Mouse (Mus musculus) layer of hippocampus, postnatal 10 days (tissue): ENCODE measurements at regions not wholly inside any gene's neighbourhood (a gene's known extent, or its start where the extent isn't known, plus 50 kb on each side); places are given as distances from the start of the nearest gene placed in this dataset.
"Not testable (repeated sequence)": the region's sequence is repeated elsewhere in the genome, so short reads cannot be mapped to it uniquely, and the experiment has no call there.

Source experiments
- DNase-seq, 2 experiments: peaks; one replicate each; pipeline ENCODE4 v3.0.0; 2021; ENCODE audit warnings: low spot score in 2 of 2

- peak in 1 of 2 experiments; percentile 12 for DNase-seq
Measured at GRCm38 (mm10) chr13:83743381-83743780, 239.5 kb downstream of the Mef2c start.

- DNase-seq, result peak in 1 of 2 experiments; percentile 11
Measured at GRCm38 (mm10) chr13:83744110-83744752, 240.4 kb downstream of the Mef2c start.

GRCm38 (mm10) chr13:83744981-83745555 lies 241.2 kb downstream of the Mef2c start:
- DNase-seq, result peak; percentile 90 to 94

- peak in 1 of 2 experiments; percentile 31 for DNase-seq
Measured at GRCm38 (mm10) chr13:83745961-83746360, 242.1 kb downstream of the Mef2c start.

- no peak for DNase-seq
Measured at GRCm38 (mm10) chr13:83747671-83748070, 243.8 kb downstream of the Mef2c start.

- DNase-seq, result peak in 1 of 2 experiments; percentile 35
Measured at GRCm38 (mm10) chr13:83749376-83750150, 245.7 kb downstream of the Mef2c start.

GRCm38 (mm10) chr13:83750437-83750836 lies 246.6 kb downstream of the Mef2c start:
- DNase-seq, result no peak

GRCm38 (mm10) chr13:83760387-83761170 lies 256.7 kb downstream of the Mef2c start:
- no peak for DNase-seq

GRCm38 (mm10) chr13:83762484-83762883 lies 258.6 kb downstream of the Mef2c start:
- DNase-seq, result no peak

GRCm38 (mm10) chr13:83763288-83763687 lies 259.5 kb downstream of the Mef2c start:
- DNase-seq, result not testable (repeated sequence)

GRCm38 (mm10) chr13:83785643-83786042 lies 281.8 kb downstream of the Mef2c start:
- no peak for DNase-seq

- no peak for DNase-seq
Measured at GRCm38 (mm10) chr13:83809535-83809934, 305.7 kb downstream of the Mef2c start.

GRCm38 (mm10) chr13:83820291-83820690 lies 316.5 kb downstream of the Mef2c start:
- no peak for DNase-seq

- no peak for DNase-seq
Measured at GRCm38 (mm10) chr13:83820721-83821120, 316.9 kb downstream of the Mef2c start.

- DNase-seq, result no peak
Measured at GRCm38 (mm10) chr13:83824926-83825325, 321.1 kb downstream of the Mef2c start.

- no peak for DNase-seq
Measured at GRCm38 (mm10) chr13:83826841-83827463, 323.1 kb downstream of the Mef2c start.

GRCm38 (mm10) chr13:83865932-83866685 lies 356.0 kb upstream of the Tmem161b start:
- DNase-seq, result no peak

GRCm38 (mm10) chr13:83867211-83867610 lies 354.9 kb upstream of the Tmem161b start:
- no peak for DNase-seq

GRCm38 (mm10) chr13:83867831-83868473 lies 354.1 kb upstream of the Tmem161b start:
- DNase-seq, result no peak

GRCm38 (mm10) chr13:83868922-83869321 lies 353.2 kb upstream of the Tmem161b start:
- peak in 1 of 2 experiments; percentile 49 for DNase-seq
